ENCODE assay signal across 8 mouse cellular contexts in the genomic region with DNA sequence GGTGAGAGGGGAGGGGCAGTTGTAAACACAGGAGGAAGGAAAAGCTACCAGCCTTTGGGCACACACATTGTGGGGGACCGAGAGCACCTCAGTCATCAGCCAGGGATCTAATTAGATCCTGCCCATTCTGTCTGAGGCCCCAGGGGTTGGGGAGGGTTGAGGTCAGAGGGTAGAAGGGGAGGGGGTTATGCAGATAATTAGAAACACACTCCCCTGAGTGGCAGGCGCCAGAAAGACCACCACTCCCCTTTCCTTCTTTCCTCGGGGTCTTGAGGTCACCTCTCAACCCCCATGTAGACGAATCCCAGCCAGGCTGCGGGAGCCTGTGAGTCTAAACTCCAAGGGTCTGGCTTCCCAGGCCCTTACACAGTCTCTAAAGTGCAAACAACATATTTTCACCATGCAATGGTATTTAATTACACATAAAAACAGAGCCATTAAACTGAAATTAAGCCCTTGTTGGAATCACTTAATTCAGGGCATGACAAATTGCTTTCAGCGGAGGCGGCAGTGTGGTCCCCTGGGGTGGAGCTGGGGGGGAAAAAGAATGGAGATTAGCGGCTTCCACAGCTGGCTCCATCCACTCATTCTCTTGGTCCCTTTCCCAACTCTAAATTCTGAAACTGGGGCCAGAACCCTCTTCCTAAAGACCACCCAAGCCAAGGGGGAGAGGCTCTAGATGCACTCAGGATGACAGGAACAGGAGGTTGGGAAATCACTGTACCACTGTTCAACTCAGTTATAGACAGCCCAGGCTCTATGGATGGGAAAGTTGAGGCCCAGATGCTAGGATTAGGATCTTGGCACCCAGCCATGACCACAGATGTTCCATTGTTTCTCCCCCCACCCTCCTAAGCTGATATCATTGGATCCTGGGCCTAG. TPM values are rescaled to one million over a fixed set of nuclear protein-coding genes. Genes with fewer than 3 reads are reported as not detected.
A peak's percentile ranks its signal among the peaks of the same experiment; 100 is the strongest.
DNase-seq lines count a peak whose midpoint lies in the region; ATAC-seq lines count a peak whose summit lies in the region.

No protein-coding gene starts in this region.

- no peak overlapping the region for H3K4me3 ChIP-seq in forebrain, embryonic 10.5 days
- H3K4me3 ChIP-seq in forebrain, embryonic 15.5 days = no peak overlapping the region
- H3K4me3 ChIP-seq in neural tube, embryonic 15.5 days (replicated peaks) = no peak overlapping the region
- H3K4me3 ChIP-seq in stomach, embryonic 16.5 days (replicated peaks; ENCODE audit: low read length) = no peak overlapping the region

- no peaks in the 10 kb centered on the region for H3K27me3 ChIP-seq in forebrain, embryonic 10.5 days (ENCODE audit: poor library complexity, severe bottlenecking)
- H3K27me3 ChIP-seq in forebrain, embryonic 15.5 days = no peaks in the 10 kb centered on the region
- no peaks in the 10 kb centered on the region for H3K27me3 ChIP-seq in neural tube, embryonic 15.5 days (replicated peaks)
- no peaks in the 10 kb centered on the region for H3K27me3 ChIP-seq in stomach, embryonic 16.5 days (ENCODE audit: control insufficient read depth, insufficient read depth, low read length)

- intact Hi-C loops in left cerebral cortex, postnatal 36 days (cut with DNase I) = no loop called here

- H3K4me1 ChIP-seq in forebrain, embryonic 10.5 days = peaks cover 41% of the 10 kb centered on the region
- H3K4me1 ChIP-seq in forebrain, embryonic 15.5 days = peaks cover 6% of the 10 kb centered on the region
- H3K4me1 ChIP-seq in neural tube, embryonic 15.5 days = peaks cover 10% of the 10 kb centered on the region
- H3K4me1 ChIP-seq in stomach, embryonic 16.5 days (ENCODE audit: control insufficient read depth, insufficient read depth, low read length) = peaks cover 10% of the 10 kb centered on the region; the same call in 1 of the 2 replicates

- peaks cover 22% of the 10 kb centered on the region for H3K36me3 ChIP-seq in forebrain, embryonic 10.5 days (replicated peaks)
- peaks cover 8% of the 10 kb centered on the region for H3K36me3 ChIP-seq in forebrain, embryonic 15.5 days
- no peaks in the 10 kb centered on the region; the same call in 1 of the 2 replicates for H3K36me3 ChIP-seq in neural tube, embryonic 15.5 days
- 0 out of 2 replicates have a peak, but pooled peaks cover 10% of the 10 kb centered on the region for H3K36me3 ChIP-seq in stomach, embryonic 16.5 days (ENCODE audit: control insufficient read depth, insufficient read depth, low read length)

- 2% methylated on average over 8 of the region's 8 CpGs for WGBS in forebrain, embryonic 10.5 days
- WGBS in forebrain, embryonic 15.5 days = 5% methylated on average over 8 of the region's 8 CpGs
- WGBS in neural tube, embryonic 15.5 days = 4% methylated on average over 8 of the region's 8 CpGs
- WGBS in stomach, embryonic 16.5 days = 18% methylated on average over 8 of the region's 8 CpGs

- H3K4me2 ChIP-seq in forebrain, embryonic 15.5 days (replicated peaks) = no peak overlapping the region
- H3K4me2 ChIP-seq in neural tube, embryonic 15.5 days = no peak overlapping the region
- no peak overlapping the region for H3K4me2 ChIP-seq in stomach, embryonic 16.5 days (ENCODE audit: low read depth, low read length)

- H3K9me3 ChIP-seq in forebrain, embryonic 10.5 days = no peaks in the 10 kb centered on the region; the same call in 1 of the 2 replicates
- no peaks in the 10 kb centered on the region for H3K9me3 ChIP-seq in forebrain, embryonic 15.5 days
- H3K9me3 ChIP-seq in neural tube, embryonic 15.5 days (replicated peaks) = no peaks in the 10 kb centered on the region
- H3K9me3 ChIP-seq in stomach, embryonic 16.5 days (replicated peaks; ENCODE audit: control insufficient read depth, low read length) = 0 out of 2 replicates have a peak, but pooled peaks cover 4% of the 10 kb centered on the region

- no peak for ATAC-seq in forebrain, embryonic 15.5 days (replicated peaks)
- ATAC-seq in neural tube, embryonic 15.5 days (ENCODE audit: low FRiP score) = no peak
- ATAC-seq in stomach, embryonic 16.5 days (ENCODE audit: insufficient read depth, low FRiP score) = peak; percentile 75

- DNase-seq in forebrain, embryonic 10.5 days (ENCODE audit: extremely low spot score, low spot score) = peak; percentile 56
- peak; percentile 54 for DNase-seq in neural tube, embryonic 10.5 days (ENCODE audit: extremely low spot score, low spot score)
- DNase-seq in heart, postnatal 4 days = peak; percentile 70
- no peak for DNase-seq in left cerebral cortex, postnatal 36 days (ENCODE audit: low spot score in 2 of 2)
- DNase-seq in natural killer cell, adult 2 months (ENCODE audit: low spot score in 2 of 2) = no peak

- H3K27ac ChIP-seq in forebrain, embryonic 10.5 days = peak overlapping the region; percentile 74
- H3K27ac ChIP-seq in forebrain, embryonic 15.5 days (replicated peaks) = no peak overlapping the region
- H3K27ac ChIP-seq in neural tube, embryonic 15.5 days (replicated peaks) = no peak overlapping the region; the same call in 1 of the 2 replicates
- H3K27ac ChIP-seq in stomach, embryonic 16.5 days (ENCODE audit: low read length) = peak overlapping the region; percentile 82

- no peak overlapping the region for H3K9ac ChIP-seq in forebrain, embryonic 15.5 days (replicated peaks)
- H3K9ac ChIP-seq in neural tube, embryonic 15.5 days (replicated peaks) = no peak overlapping the region
- H3K9ac ChIP-seq in stomach, embryonic 16.5 days (ENCODE audit: low read length) = no peak overlapping the region

RNA-seq across cellular contexts. Expression of a gene that starts 14.8 kb away (rescaled TPM):
- 364 and 368 TPM in 2 replicates for polyA plus RNA-seq in forebrain, embryonic 10.5 days (2016; fragmentation: Nextera tagmentation; extraction: Ambion mirVana)
- polyA plus RNA-seq in forebrain, embryonic 15.5 days (2015; fragmentation: Nextera tagmentation; extraction: Ambion mirVana) = 138 and 142 TPM in 2 replicates
- polyA plus RNA-seq in neural tube, embryonic 15.5 days (2015; fragmentation: Nextera tagmentation; extraction: Ambion mirVana) = 151 and 215 TPM in 2 replicates
- total RNA-seq in heart, postnatal 4 days (2021) = 100 to 1,000 TPM; 204 to 217 TPM
- polyA plus RNA-seq in stomach, embryonic 16.5 days (2015; fragmentation: Nextera tagmentation; extraction: Ambion mirVana) = 411 and 440 TPM in 2 replicates
- total RNA-seq in left cerebral cortex, postnatal 36 days (2021) = 10 to 100 TPM; 72.0 to 90.9 TPM

RNA-seq across cellular contexts. Expression of a gene that starts 31.8 kb away (rescaled TPM):
- polyA plus RNA-seq in forebrain, embryonic 10.5 days (2016; fragmentation: Nextera tagmentation; extraction: Ambion mirVana) = 366 and 373 TPM in 2 replicates
- 126 and 141 TPM in 2 replicates for polyA plus RNA-seq in forebrain, embryonic 15.5 days (2015; fragmentation: Nextera tagmentation; extraction: Ambion mirVana)
- 25.8 and 71.2 TPM in 2 replicates for polyA plus RNA-seq in neural tube, embryonic 15.5 days (2015; fragmentation: Nextera tagmentation; extraction: Ambion mirVana)
- 100 to 1,000 TPM; 174 to 191 TPM for total RNA-seq in heart, postnatal 4 days (2021)
- 186 and 188 TPM in 2 replicates for polyA plus RNA-seq in stomach, embryonic 16.5 days (2015; fragmentation: Nextera tagmentation; extraction: Ambion mirVana)
- 1 to 10 TPM in 1 of 2 experiments, under 1 TPM in 1; 0.66 to 1.8 TPM for total RNA-seq in left cerebral cortex, postnatal 36 days (2021)

RNA-seq across cellular contexts. Expression of a gene that starts 33.3 kb away (rescaled TPM):
- 0.49 and 0.81 TPM in 2 replicates for polyA plus RNA-seq in forebrain, embryonic 10.5 days (2016; fragmentation: Nextera tagmentation; extraction: Ambion mirVana)
- polyA plus RNA-seq in forebrain, embryonic 15.5 days (2015; fragmentation: Nextera tagmentation; extraction: Ambion mirVana) = 0.09 TPM in 1 of 2 replicates, not detected in the other
- polyA plus RNA-seq in neural tube, embryonic 15.5 days (2015; fragmentation: Nextera tagmentation; extraction: Ambion mirVana) = 0.09 and 0.22 TPM in 2 replicates
- total RNA-seq in heart, postnatal 4 days (2021) = under 1 TPM in 1 of 2 experiments, not detected in 1; 0.14 TPM
- polyA plus RNA-seq in stomach, embryonic 16.5 days (2015; fragmentation: Nextera tagmentation; extraction: Ambion mirVana) = 1.8 and 2.4 TPM in 2 replicates
- total RNA-seq in left cerebral cortex, postnatal 36 days (2021) = under 1 TPM; 0.45 to 0.54 TPM

Comparison
In these comparisons a context has a peak if more than half of its experiments do, and no peak if none do; other contexts are left out.
1. H3K27ac ChIP-seq: peak in forebrain, embryonic 10.5 days (single experiment) and stomach, embryonic 16.5 days (single experiment); none in forebrain, embryonic 15.5 days (single experiment) and neural tube, embryonic 15.5 days (single experiment).
2. DNase-seq: peak in forebrain, embryonic 10.5 days (single experiment), neural tube, embryonic 10.5 days (single experiment) and heart, postnatal 4 days (single experiment); none in left cerebral cortex, postnatal 36 days (0 of 2) and natural killer cell, adult 2 months (0 of 2).